Mouse (Mus musculus): ENCODE measurements at regions not wholly inside any gene's neighbourhood (a gene's known extent, or its start where the extent isn't known, plus 50 kb on each side); places are given as distances from the start of the nearest gene placed in this dataset.

DNA sequence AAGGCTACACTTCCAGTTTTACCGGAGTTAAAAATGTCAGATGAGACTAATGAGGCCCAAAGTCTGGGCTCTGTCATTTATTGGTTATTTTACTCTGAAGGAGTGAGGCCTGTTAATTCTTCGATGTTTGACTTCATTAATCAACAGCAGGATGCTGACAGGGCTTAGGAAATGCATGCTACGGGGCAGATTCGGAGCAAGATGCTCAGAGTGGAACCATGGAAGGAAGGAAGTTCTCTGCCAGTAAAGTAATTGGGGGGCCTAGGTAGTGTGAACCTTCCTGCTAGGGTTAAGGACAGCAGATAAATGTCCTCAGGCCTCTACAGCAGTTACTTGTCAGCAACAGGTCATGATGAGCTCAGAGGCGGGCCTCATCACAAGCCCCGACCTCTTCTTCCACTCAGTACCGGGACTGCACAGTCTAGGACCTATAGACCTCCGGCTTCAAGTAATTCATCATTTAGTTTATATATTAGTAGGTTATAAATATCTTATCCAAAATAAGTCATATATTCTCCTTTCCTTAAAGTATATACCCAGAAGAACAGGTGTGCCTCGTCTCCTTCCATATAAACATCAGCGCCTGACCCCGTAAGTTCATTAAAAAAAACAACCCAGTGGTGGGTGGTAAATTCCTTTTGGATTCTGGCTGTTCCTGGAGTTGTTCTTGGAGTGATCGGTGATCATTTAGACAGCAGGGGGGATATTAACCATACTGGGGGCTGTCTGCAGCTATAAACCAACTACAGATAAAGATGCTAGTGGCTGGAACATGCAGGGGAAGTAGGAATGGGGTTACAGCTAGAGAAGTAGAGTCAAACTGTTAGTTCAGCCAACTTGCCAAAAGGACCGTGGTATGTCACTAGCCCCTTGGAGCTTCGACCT lies 124.9 kb upstream of the Egflam start:
- no peak overlapping the region for H3K4me2 ChIP-seq (replicated peaks)
- no peaks in the 10 kb centered on the region for H3K36me3 ChIP-seq
- no peaks in the 10 kb centered on the region for H3K9me3 ChIP-seq (replicated peaks)
- H3K27ac ChIP-seq = no peak overlapping the region
- no peak overlapping the region for H3K9ac ChIP-seq
- ATAC-seq (ENCODE audit: low FRiP score) = no peak
- H3K4me3 ChIP-seq = no peak overlapping the region
- no peaks in the 10 kb centered on the region for H3K4me1 ChIP-seq
- WGBS = 85% methylated on average over 14 of the region's 14 CpGs
- no peaks in the 10 kb centered on the region for H3K27me3 ChIP-seq

DNA sequence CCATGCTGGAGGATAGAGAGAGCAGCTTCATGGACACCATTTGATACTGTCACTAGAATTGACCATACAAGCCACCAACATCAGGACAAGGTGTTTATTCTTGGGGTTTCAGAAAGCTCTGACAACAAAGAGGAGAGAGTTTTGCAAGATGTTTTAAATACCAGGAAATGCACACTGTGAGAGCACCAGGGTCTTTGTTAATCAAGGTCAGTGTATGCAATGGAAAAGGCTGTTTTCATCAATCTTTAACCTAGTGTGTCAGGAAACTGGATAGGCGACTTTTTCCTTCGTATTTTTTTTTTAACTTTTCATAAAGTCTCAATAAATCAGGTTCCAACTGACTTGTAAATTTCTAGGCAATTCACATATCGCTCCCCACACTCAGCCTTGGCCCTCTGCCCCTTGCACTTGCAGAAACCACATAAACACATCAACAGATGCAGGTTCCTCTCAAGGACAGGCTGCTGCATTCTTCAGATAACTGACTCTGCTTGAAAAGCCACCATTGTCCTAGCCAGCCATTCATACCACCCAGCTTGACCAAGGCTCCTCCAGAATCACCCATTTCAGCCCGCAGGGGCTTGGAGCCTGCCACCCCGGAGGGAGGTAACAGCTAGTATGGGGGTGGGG lies 132.9 kb upstream of the Egflam start:
- no peak overlapping the region for H3K9ac ChIP-seq
- no peak overlapping the region for H3K27ac ChIP-seq
- ATAC-seq (ENCODE audit: low FRiP score) = no peak
- no peaks in the 10 kb centered on the region for H3K9me3 ChIP-seq (replicated peaks)
- H3K4me2 ChIP-seq (replicated peaks) = no peak overlapping the region
- no peak overlapping the region for H3K4me3 ChIP-seq
- WGBS = 14% methylated on average over 5 of the region's 5 CpGs
- H3K27me3 ChIP-seq = no peaks in the 10 kb centered on the region
- peaks cover 4% of the 10 kb centered on the region; the same call in 1 of the 2 replicates for H3K4me1 ChIP-seq
- no peaks in the 10 kb centered on the region for H3K36me3 ChIP-seq

DNA sequence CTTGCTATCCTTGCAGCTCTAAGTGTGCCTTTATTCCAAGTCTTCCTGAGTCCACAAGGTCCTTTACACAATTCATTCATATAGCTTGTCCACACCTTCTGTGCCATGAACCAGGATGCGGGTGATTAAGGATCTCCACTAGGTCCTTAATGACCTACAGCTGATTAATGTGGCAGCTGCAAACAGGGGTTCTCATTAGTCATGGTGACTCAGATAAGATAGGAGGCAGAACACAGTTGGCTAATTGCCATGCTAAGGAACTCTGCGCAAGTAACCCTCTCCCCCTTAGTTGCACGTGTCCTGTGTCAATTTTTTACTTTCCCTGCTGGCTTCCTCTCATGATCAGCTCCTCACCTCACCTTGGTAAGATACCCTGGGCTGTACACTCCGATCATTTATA lies 139.7 kb upstream of the Egflam start:
- H3K9ac ChIP-seq = no peak overlapping the region
- ATAC-seq (ENCODE audit: low FRiP score) = no peak
- no peak overlapping the region for H3K27ac ChIP-seq
- no peaks in the 10 kb centered on the region for H3K4me1 ChIP-seq
- H3K4me2 ChIP-seq (replicated peaks) = no peak overlapping the region
- H3K36me3 ChIP-seq = no peaks in the 10 kb centered on the region
- 78% methylated on average over 4 of the region's 4 CpGs for WGBS
- no peaks in the 10 kb centered on the region for H3K9me3 ChIP-seq (replicated peaks)
- no peak overlapping the region for H3K4me3 ChIP-seq
- H3K27me3 ChIP-seq = no peaks in the 10 kb centered on the region

DNA sequence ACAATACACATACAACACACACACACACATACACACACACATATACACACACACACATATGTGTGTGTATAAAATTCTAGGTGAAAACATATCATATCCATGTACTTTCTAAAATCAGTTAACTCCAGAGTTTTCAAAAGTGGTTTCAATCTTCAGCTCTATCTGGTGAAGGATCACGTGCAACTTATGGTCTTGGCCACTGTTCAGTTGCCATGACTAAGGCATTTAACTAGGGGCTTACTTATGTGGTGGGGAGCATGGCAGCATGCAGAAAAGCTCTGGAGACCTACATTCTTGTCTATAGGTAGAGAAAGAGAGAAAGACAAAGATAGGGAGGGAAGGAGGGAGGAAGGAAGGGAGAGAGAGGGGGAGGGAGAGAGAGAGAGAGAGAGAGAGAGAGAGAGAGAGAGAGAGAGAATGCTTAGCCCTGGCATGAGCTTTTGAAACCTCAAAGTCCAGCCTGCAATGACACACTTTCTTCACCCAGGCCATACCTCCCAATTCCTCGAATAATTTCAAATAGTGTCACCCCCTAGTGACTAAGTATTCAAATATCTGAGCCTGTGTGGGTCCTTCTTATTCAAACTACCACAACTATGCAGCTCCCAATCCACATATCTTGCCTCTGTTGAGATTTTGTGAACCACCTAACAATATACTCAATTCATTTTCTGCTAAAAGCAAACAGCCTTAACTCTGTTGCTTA lies 155.1 kb upstream of the Egflam start:
- ATAC-seq (ENCODE audit: low FRiP score) = no peak
- no peaks in the 10 kb centered on the region for H3K36me3 ChIP-seq
- 68% methylated on average over 2 of the region's 2 CpGs for WGBS
- no peaks in the 10 kb centered on the region for H3K9me3 ChIP-seq (replicated peaks)
- no peak overlapping the region for H3K27ac ChIP-seq
- H3K4me1 ChIP-seq = no peaks in the 10 kb centered on the region
- no peaks in the 10 kb centered on the region for H3K27me3 ChIP-seq
- H3K4me3 ChIP-seq = no peak overlapping the region
- no peak overlapping the region for H3K4me2 ChIP-seq (replicated peaks)
- H3K9ac ChIP-seq = no peak overlapping the region

DNA sequence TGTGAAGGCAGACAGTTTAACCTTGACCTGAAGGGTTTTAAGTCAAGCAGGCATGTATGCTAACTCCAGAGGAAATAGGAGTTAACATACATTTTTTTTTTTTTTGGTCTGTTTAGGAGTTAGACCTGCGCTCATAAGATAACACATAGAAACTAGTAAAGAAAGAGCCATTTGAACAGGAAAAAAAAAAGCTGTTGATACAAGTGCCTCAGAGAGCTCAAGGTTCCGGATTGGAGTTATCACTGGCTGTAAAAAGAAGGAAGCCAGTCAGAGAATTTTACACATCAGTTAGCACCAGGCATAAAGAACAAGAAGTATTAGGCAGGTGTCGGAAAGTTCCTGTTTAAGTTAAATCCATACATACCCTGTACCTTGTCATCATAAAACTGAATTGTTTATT lies 156.2 kb upstream of the Egflam start:
- no peaks in the 10 kb centered on the region for H3K36me3 ChIP-seq
- WGBS = 88% methylated on average over 3 of the region's 3 CpGs

DNA sequence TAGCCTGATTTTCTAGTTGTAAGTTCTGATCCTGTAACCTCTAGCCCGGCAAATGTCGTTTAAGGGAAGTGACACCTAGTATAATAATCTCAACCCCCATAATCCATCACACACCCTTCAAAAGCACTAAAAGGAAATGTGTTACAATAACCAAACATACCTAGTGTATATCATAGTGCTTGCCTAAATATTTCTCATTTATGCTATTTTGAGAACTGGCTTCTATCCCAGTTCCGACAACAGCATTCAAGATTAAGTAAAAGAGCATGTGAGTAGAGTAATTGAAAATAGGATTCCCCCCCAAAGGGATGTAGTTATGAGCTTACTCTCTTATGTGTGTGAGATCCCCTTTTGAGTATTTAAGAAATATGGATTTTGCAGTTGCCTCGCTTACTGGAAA lies 165.1 kb upstream of the Egflam start:
- H3K4me3 ChIP-seq = no peak overlapping the region
- no peak overlapping the region for H3K4me2 ChIP-seq (replicated peaks)
- H3K4me1 ChIP-seq = no peaks in the 10 kb centered on the region
- no peaks in the 10 kb centered on the region for H3K36me3 ChIP-seq
- WGBS = 92% methylated on average over 4 of the region's 4 CpGs
- no peak overlapping the region for H3K27ac ChIP-seq
- H3K9me3 ChIP-seq (replicated peaks) = no peaks in the 10 kb centered on the region
- no peak overlapping the region for H3K9ac ChIP-seq
- H3K27me3 ChIP-seq = no peaks in the 10 kb centered on the region
- no peak for ATAC-seq (ENCODE audit: low FRiP score)

More for the DNA sequence above, 156.2 kb upstream of the Egflam start:
- Histone ChIP-seq H3K4me1 (no peaks in the 10 kb centered on the region), H3K27me3 (no peaks in the 10 kb centered on the region), H3K9ac (no peak overlapping the region), H3K4me2 (replicated peaks) (no peak overlapping the region), H3K4me3 (no peak overlapping the region), H3K9me3 (replicated peaks) (no peaks in the 10 kb centered on the region), H3K27ac (no peak overlapping the region)
- ATAC-seq (ENCODE audit: low FRiP score) = no peak

DNA sequence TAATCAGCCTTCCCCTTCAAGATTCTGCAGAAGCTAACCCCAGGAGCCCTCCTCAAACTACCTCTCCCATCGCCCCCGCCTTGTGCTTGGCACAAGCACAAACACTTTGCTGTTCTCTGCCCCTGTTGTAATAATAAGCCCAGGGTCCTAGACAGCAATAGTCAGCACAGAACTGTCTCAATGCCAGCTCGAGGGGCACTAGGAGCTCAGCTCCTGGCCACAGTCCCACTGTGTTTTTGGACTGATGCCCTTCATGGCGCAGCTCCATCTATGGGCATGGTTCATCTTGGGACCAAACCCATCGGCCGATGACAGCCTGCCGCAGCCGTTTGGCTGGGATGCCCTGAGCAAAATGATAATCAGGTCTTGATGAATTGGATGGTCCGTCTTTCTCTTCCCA lies 165.5 kb upstream of the Egflam start:
- Histone ChIP-seq H3K9ac (no peak overlapping the region), H3K9me3 (replicated peaks) (no peaks in the 10 kb centered on the region), H3K4me1 (no peaks in the 10 kb centered on the region), H3K27me3 (no peaks in the 10 kb centered on the region), H3K4me2 (replicated peaks) (no peak overlapping the region), H3K36me3 (no peaks in the 10 kb centered on the region), H3K4me3 (no peak overlapping the region), H3K27ac (no peak overlapping the region)
- 92% methylated on average over 9 of the region's 9 CpGs for WGBS
- no peak for ATAC-seq (ENCODE audit: low FRiP score)

DNA sequence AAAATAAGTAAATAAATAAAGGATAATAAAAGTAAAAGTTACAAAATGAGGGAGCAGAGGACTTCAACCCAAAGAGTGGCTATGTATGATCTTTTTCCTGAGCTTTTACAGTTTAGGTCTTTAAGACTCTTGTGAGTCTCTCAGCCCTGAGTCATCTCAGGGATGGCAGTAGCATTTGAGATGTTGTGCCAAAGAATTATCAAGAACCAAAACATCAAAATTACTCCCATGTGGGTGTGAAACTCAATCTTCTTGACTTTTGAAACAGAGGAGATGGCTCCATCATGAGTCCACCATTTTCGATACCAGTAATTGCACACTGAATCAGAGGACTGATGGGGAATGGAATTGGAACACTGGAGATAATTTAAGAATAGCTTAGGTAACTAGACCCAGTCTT lies 174.0 kb upstream of the Egflam start:
- no peak overlapping the region for H3K27ac ChIP-seq
- WGBS = 95% methylated on average over 1 of the region's 1 CpGs
- H3K9me3 ChIP-seq (replicated peaks) = no peaks in the 10 kb centered on the region
- no peak overlapping the region for H3K4me2 ChIP-seq (replicated peaks)
- ATAC-seq (ENCODE audit: low FRiP score) = no peak
- H3K9ac ChIP-seq = no peak overlapping the region
- no peak overlapping the region for H3K4me3 ChIP-seq
- H3K36me3 ChIP-seq = no peaks in the 10 kb centered on the region
- no peaks in the 10 kb centered on the region for H3K4me1 ChIP-seq
- no peaks in the 10 kb centered on the region for H3K27me3 ChIP-seq

DNA sequence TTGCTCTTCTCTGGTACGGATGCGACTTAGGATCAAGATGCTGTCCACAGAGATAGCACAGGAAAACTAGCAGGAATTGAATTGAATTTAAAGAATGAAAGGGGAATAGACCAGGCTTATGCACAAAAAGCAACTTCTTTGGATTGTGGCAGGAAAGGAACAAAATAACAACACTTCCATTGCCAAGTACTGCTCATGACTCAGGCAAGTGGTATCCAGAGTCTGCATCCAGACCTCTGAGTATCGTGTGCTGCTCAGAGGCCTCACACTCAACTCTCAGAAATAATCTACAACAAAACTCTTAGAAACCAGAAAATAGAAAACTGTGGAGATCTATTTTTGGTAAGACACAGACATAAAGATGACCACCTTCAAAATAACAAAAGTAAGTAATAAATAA lies 176.1 kb upstream of the Egflam start:
- Histone ChIP-seq H3K27ac (no peak overlapping the region), H3K36me3 (no peaks in the 10 kb centered on the region), H3K27me3 (no peaks in the 10 kb centered on the region), H3K4me3 (no peak overlapping the region), H3K9me3 (replicated peaks) (no peaks in the 10 kb centered on the region), H3K9ac (no peak overlapping the region), H3K4me2 (replicated peaks) (no peak overlapping the region), H3K4me1 (no peaks in the 10 kb centered on the region)
- no peak for ATAC-seq (ENCODE audit: low FRiP score)
- 89% methylated on average over 3 of the region's 3 CpGs for WGBS

DNA sequence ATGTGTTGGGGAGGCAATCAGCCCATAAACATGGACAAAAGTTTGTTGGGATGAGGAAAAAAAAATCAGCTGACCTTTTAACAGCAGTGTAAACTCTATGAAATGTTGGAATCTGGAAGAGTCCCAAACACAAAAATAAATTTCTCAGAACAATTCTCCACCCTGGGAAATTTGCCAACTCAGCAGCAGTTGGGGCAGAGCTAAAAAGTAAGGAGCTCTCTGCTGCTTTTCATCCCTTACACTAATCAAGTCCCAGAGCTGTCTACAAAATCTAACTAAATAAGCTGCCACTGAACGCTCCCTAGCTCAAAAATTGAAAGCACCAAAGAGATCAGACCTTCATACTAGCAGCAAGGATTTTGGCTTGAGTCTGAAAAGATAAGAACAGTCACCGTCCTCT lies 176.6 kb upstream of the Egflam start:
- Histone ChIP-seq H3K4me1 (no peaks in the 10 kb centered on the region), H3K9ac (no peak overlapping the region), H3K27me3 (no peaks in the 10 kb centered on the region), H3K4me2 (replicated peaks) (no peak overlapping the region), H3K4me3 (no peak overlapping the region), H3K27ac (no peak overlapping the region), H3K9me3 (replicated peaks) (no peaks in the 10 kb centered on the region), H3K36me3 (no peaks in the 10 kb centered on the region)
- no peak for ATAC-seq (ENCODE audit: low FRiP score)
- 74% methylated on average over 2 of the region's 2 CpGs for WGBS

DNA sequence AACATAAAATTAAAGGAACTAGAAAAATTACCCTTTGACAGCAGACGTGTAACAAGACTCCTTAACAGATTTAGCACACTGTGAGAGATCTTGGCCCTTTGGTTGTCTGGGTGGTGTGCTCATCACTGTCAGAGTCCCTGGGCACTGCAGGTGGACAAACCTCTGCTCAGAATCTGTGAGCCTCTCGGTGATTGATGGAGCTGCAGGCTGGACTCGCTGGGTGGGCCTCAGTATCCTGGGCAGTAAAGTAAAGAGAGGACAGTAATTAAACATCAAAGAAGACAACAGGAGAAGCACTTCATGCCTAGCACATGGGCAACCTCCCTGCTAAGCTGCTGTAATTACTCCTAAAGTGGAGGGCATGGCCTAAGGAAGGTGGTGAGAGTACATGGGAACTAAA lies 180.2 kb upstream of the Egflam start:
- Histone ChIP-seq H3K4me3 (no peak overlapping the region), H3K36me3 (no peaks in the 10 kb centered on the region), H3K9ac (no peak overlapping the region), H3K9me3 (replicated peaks) (no peaks in the 10 kb centered on the region), H3K4me1 (no peaks in the 10 kb centered on the region), H3K27me3 (no peaks in the 10 kb centered on the region), H3K4me2 (replicated peaks) (no peak overlapping the region), H3K27ac (no peak overlapping the region)
- 37% methylated on average over 3 of the region's 3 CpGs for WGBS
- ATAC-seq (ENCODE audit: low FRiP score) = no peak

DNA sequence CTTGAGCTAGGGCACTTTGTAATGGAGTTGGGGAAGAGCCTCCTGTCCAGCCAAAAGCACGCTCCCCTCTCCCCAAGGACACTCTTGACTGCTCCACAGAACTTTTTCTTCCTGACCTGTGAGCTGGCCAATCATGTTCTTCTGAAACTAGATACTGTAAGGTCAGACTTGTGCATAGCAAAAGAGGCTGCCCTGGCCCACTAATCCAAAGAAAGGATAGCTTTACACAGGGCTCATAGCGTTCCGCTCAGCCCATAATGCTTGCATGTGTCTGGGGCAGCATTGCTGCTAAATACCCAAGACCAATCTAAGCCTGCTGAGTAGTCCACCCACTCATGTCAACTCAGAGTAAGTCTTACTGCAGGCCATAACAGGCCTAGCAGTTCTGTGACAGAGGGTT lies 189.0 kb upstream of the Egflam start:
- no peak overlapping the region for H3K4me2 ChIP-seq (replicated peaks)
- no peaks in the 10 kb centered on the region for H3K27me3 ChIP-seq
- no peak overlapping the region for H3K9ac ChIP-seq
- WGBS = 84% methylated on average over 3 of the region's 3 CpGs
- H3K4me3 ChIP-seq = no peak overlapping the region
- H3K27ac ChIP-seq = no peak overlapping the region
- no peaks in the 10 kb centered on the region for H3K9me3 ChIP-seq (replicated peaks)
- H3K36me3 ChIP-seq = no peaks in the 10 kb centered on the region
- no peaks in the 10 kb centered on the region for H3K4me1 ChIP-seq
- no peak for ATAC-seq (ENCODE audit: low FRiP score)
